Mouse (Mus musculus): ENCODE results near the gene Arf1.

The Arf1 gene

GRCm38 (mm10) chr11:59228122-59228953 lies at the start of gene Arf1:
Gene Arf1, minus strand, starts transcription at chr11:59228270.
- peak; percentile 94 for DNase-seq (ENCODE audit: low spot score)

DNA sequence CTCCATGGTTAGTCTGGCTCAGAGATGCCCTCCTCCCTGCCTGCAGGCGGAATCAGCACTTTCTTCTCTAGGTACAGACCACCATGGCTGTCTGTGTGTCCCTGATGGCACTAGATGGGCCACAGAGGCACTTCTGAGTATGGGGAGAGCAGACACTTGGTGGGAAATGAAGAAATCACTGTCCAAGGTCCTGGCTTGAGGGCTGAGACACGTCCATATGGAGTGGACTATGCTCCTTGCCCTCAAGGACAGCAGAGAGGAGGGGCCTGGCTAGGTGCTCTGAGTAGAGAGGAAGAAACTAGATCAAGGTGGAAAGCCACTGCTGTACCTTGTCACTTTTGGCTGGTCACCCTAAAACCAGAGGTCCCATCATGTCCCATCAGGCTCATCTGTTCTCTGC lies 48.8 kb upstream of the Arf1 start:
- DNase-seq (ENCODE audit: low spot score) = no peak

- no peak for DNase-seq (ENCODE audit: low spot score)
Observed at GRCm38 (mm10) chr11:59274184-59274583, 46.1 kb upstream of the Arf1 start.

DNA sequence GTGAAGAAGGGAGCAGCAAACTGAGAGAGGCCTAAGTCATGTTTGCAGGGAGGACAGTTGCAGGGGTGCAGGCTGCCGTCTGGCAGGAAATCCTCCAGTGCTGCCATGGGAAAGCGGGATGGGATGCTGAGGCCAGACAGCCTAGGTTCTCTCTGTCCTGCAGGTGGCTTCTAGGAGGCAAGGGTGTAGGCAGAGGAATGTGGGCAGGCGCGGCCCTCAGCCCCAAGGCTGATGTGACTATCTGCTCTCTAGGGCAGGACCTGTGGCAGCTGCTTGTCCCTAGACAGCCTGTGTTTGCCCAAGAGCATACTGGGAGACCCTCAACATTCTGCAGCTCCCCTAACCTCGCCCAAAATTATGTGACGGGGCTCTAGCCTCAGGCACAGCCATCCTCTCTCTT lies 38.7 kb upstream of the Arf1 start:
- no peak for DNase-seq (ENCODE audit: low spot score)

DNA sequence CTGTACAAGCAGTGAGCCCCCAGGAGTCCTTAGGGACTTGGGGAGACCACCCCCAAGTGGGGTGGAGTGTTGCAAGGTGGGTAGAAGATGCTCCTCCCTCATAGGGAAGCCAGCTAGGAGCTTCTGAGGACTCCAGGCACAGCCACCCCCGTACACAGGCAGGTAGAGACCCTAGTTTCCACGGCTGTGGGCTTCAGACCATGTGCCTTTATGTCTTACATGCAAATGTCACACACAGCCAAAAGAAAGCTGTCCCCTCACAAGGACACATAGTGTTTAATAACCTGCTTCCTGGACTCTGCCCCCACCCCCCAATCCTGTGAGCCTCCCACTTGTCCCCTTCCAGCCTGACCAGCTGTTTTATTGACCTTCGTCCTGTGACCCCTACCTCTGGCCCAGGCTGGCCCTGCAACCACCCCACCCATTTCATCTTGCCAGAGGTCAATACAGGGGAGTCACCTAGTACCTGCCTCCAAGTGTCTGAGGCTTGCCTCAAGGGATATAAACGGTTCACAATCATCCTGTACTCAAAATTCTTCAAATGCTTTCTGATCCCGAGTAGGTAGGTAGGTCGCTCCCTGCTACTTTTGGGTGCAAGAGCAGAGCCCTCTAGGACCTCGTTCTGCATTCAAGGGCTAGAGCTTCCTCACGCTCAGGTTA lies 37.2 kb upstream of the Arf1 start:
- DNase-seq (ENCODE audit: low spot score) = no peak

- no peak for DNase-seq (ENCODE audit: low spot score)
Observed at GRCm38 (mm10) chr11:59264593-59264992, 36.5 kb upstream of the Arf1 start.

GRCm38 (mm10) chr11:59263870-59264563 lies 35.9 kb upstream of the Arf1 start:
- peak; percentile 33 for DNase-seq (ENCODE audit: low spot score)

- DNase-seq (ENCODE audit: low spot score) = no peak
Observed at GRCm38 (mm10) chr11:59262308-59262707, 34.2 kb upstream of the Arf1 start.

DNA sequence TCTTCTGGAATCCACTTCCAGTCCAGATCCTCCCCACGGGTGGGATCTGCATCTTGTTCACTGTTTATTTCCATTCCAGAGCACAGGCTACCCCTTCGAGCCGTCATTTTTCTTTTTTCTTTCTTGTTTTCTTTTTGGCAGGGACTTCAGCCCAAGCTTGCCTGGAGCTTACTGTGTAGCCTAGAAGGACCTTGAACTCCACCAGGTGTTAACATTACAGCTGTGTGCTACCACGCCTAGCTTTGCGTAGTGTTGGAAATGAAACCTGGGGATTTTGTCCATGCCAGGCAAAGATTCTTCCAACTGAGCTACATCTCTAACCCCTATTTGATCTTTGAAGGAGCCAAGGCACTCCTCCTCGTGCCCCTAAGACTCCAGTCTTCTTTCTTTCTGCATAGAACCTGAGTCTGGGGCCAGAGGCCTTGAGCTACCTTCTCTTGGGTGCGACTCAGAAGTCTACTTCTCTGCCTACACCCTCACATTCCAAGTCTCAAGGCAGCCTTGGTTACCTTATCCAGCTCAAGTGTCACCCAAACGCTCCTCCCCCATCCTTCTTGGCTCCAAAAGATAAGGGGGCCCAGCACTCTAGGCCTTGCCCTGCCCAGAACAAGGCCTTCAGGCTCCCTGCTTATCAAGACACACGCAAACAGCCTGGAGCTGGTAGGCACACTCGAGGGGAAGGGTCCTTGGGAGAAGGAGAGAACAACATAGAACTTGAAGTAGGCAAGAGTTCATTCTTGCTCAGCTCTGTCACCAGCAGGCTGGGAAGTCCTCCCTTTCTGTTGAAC lies 32.8 kb upstream of the Arf1 start:
- DNase-seq (ENCODE audit: low spot score) = no peak

GRCm38 (mm10) chr11:59259647-59260046 lies 31.6 kb upstream of the Arf1 start:
- no peak for DNase-seq (ENCODE audit: low spot score)

GRCm38 (mm10) chr11:59248101-59248500 lies 20.0 kb upstream of the Arf1 start:
- no peak for DNase-seq (ENCODE audit: low spot score)

DNA sequence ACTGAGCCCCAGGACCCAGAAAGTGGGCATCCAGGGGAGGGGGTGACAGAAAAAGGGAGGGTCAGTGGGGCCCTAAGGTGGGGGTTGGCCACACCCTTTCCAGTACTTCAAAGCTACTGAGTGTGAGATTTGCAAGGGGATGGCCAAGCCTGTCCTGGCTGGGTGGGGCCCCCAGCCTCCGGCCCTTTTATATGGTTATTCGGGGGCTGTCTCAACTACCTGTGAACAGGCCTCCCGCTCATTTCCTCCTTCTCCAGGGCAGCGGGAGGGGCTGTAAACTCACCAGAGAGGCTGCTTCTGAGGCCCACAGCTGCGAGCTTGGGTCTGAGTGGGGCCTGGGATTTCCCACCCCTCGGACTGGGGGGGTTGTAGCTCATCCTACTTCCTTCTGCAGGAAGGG lies 15.8 kb upstream of the Arf1 start:
- no peak for DNase-seq (ENCODE audit: low spot score)

GRCm38 (mm10) chr11:59241841-59242240 lies 13.8 kb upstream of the Arf1 start:
- no peak for DNase-seq (ENCODE audit: low spot score)

DNA sequence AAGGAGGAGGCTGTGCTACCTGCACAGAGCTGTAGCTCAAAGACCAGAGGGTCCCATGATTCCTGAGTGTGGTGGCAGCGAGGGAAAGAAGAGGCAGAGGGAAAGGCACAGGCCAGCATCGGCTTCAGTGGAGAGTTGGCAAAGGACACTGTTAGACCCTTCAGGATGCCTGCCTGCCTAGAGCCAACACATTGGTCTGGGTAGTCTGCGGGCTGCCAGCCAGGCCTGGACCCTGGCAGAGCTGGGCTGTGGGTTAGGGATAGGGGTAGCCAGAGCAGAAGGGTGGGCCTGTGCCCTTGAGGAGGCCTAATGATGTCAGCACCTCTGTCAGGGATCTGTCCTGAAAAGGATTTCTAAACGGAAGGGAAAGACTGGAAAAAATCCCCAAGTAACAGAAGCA lies 11.7 kb upstream of the Arf1 start:
- no peak for DNase-seq (ENCODE audit: low spot score)

GRCm38 (mm10) chr11:59239428-59239785 lies 11.3 kb upstream of the Arf1 start:
- no peak for DNase-seq (ENCODE audit: low spot score)

DNA sequence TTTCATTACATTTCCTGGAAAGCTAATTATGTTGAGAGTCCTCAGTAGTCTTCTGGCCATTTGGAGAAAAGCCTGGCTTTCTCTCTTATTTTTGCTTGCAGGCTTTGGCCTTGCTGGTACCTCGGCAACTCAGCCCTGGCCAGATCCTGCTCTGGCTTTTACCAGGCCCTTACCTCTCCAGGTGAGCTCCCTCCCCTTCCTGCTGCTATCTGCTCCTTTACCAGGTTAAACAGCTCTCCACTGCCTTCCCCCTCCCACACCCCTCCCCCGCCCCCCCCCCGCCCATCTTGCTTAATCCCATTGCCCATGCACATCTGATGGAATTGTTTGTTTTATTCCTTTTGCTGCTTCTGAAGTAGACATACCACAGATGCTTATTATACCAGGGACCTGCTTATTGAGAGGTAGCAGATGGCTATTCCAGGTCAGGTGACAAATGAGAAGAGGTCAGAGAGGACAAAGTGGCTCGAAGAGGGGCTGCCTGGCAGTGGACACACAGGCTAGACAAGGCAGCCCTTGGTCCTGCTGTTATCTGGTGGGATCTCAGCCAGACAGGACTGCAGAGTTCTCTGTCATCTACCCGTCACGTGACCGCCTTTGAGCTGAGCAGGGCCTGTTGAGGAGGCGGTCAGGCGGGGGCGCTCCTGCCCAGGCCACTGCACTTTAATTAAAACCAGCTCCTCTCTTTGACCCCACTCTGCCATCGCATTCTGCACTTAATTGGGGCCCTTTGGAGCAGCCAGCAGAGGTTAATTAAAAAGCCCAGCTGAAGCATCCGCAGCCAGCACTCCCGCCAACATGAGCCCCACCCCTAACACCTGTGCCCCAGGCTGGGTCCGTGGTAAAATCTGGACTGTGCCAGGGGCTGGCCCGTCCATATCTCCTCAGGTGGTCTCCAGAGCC lies 10.7 kb upstream of the Arf1 start:
- DNase-seq (ENCODE audit: low spot score) = peak; percentile 33

DNA sequence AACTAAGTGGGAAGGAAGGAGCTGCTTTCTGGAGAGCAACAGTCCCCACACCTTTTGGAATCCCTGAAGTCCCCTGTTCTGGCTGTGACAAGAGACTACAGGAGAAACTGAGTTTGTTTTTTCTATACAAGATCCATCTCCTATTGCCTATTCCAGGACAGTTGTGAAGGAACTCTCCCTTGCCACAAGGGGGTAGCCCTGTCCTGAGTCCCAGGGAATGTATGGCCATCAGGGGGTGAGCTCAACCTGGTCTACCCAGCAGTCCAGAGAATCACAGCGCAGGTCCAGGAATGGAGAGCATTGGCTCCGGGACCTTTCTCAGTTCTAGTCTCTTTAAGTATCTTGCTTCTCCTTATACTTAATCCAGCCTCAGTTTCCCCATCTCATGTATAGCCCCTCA lies 4.7 kb upstream of the Arf1 start:
- no peak for DNase-seq (ENCODE audit: low spot score)

- no peak for DNase-seq (ENCODE audit: low spot score)
Observed at GRCm38 (mm10) chr11:59230144-59230760, 2.2 kb upstream of the Arf1 start.

DNA sequence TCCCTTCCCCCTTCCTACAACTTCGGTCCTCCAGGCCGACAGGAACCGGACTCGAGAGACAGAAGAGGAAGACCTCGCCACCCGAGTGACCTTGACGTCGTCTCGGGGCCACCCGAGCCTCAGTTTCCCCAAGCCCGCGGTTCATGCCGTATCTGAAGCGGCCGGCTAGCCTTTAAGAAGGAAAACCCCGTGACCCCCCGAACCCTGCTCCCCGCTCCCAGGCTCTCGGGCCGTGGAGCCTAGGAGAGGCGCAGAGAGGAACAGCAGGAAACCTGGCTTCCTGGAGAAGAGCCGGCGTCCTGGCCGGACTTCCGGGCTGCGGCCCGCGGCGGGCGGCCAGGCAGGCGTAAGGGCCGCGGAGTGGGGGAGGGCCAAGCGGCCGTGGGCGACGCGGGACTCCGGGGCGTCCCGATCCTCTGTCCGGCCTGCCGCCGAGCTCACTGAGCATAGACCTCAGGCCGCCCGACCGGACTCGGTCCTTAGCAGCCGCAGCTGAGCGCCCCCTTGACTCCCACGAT lies 407 bp downstream of the Arf1 start:
- DNase-seq (ENCODE audit: low spot score) = no peak

DNA sequence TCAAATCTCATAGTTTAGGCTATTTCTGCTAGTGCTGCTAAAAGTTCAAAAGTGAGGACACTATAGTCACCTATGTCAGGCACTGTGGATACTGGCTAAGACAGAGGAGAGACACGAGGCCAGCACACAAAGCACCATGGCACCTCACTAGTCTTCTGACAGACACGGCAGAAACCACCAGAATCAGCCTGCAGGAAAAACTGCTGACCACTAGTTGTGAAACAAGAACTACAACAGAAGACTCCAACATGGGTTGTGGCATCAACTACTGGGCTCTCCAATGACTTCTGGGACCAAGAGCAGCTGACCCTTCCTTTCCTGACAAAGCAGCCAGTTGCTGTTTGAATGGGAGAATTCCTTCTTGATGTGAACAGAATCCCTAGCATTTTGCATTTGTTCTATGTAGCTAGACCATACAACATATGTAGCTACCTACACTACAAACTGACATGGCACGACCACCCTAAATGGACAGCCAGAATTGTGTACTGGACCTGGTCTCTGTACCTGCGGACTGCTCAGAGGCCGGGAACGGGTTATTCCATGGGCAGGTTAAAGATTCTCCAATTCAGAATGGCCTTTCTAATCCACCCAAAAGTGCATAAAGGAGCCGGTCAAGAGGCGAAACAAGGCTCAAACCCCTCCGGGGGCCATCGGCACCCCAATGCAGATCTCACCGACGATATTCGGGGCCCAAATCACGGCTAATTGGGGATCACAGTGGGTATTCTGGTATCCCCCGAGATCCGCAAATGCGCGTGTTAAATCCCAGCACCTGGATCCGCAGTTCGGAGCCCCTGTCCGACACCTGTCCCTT lies 1.1 kb downstream of the Arf1 start:
- DNase-seq (ENCODE audit: low spot score) = no peak

Data from ovary, postnatal 14 days (tissue).